Mouse (Mus musculus) heart, embryonic 12.5 days (tissue): Measurements from ENCODE around the gene Tmem132b. TPM values are rescaled to one million over a fixed set of nuclear protein-coding genes. Genes with fewer than 3 reads are reported as not detected.
A peak's percentile ranks its signal among the peaks of the same experiment; 100 is the strongest.

Source experiments
- ATAC-seq: fragments of 200-750 bp; cut with Nextera tagmentation; 2 replicates; pipeline ENCODE4 v1.8.0; 2017; ENCODE audit warnings: moderate TSS enrichment, moderate library complexity; ENCODE audit not compliant: insufficient number of reproducible peaks, low FRiP score
- H3K27ac ChIP-seq: fragments of 300-500 bp; sonication (generic); 2 replicates; pipeline ENCODE4 v1.5.1; 2016; ENCODE audit warnings: mild to moderate bottlenecking, moderate library complexity; ENCODE audit not compliant: poor library complexity, severe bottlenecking
- H3K27me3 ChIP-seq: fragments of 300-500 bp; sonication (generic); replicated peaks from 2 replicates; pipeline ENCODE4 v1.6.1; 2016; ENCODE audit warnings: mild to moderate bottlenecking, moderate library complexity
- H3K36me3 ChIP-seq: fragments of 300-500 bp; sonication (generic); 2 replicates; pipeline ENCODE4 v1.6.1; 2016; ENCODE audit warnings: mild to moderate bottlenecking, moderate library complexity
- H3K4me1 ChIP-seq: fragments of 300-500 bp; sonication (generic); replicated peaks from 2 replicates; pipeline ENCODE4 v1.6.1; 2016; ENCODE audit warnings: mild to moderate bottlenecking
- H3K4me2 ChIP-seq: fragments of 300-500 bp; sonication (generic); 2 replicates; pipeline ENCODE4 v1.6.1; 2016; ENCODE audit warnings: mild to moderate bottlenecking, moderate library complexity
- H3K4me3 ChIP-seq: fragments of 300-500 bp; sonication (generic); 2 replicates; pipeline ENCODE4 v1.5.1; 2016; ENCODE audit warnings: mild to moderate bottlenecking
- H3K9ac ChIP-seq: fragments of 300-500 bp; sonication (generic); 2 replicates; pipeline ENCODE4 v1.6.1; 2016; ENCODE audit warnings: mild to moderate bottlenecking, moderate library complexity
- H3K9me3 ChIP-seq: fragments of 300-500 bp; sonication (generic); replicated peaks from 2 replicates; pipeline ENCODE4 v1.6.1; 2016; ENCODE audit warnings: mild to moderate bottlenecking, moderate library complexity
- WGBS: fragments of 180-500 bp; shearing (Covaris S2); methylation state at CpG from one replicate; pipeline ENCODE4 v1.1.7; 2016; 5-methylcytosine and 5-hydroxymethylcytosine counted together
- polyA plus RNA-seq: library from polyadenylated mRNA; unstranded; fragments of >200 nt; fragmentation: Nextera tagmentation; extraction: Ambion mirVana; gene quantifications from 2 replicates; pipeline ENCODE4 v1.2.1, GENCODE M21; 2016

Tmem132b gene
- polyA plus RNA-seq, 1 experiment from 2014 or later: not detected

DNA sequence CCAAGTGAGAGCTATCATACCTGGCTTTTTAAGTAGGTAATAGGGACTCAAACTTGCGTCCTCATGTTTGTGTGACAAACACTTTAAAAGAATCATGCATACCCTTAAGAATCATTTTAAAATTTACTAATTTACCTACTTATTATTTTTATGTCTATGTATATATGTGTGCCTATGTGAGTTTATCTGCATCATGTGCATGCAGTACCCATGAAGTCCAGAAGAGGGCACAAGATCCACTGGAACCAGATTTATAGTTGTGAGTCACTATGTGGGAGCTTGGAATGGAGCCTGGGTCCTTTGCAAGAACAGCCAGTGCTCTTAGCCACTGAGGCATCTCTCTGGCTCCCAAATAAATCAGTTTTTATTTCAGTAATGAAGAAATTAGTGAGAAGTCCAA, 85.5 kb downstream of the Tmem132b start:
- no peaks in the 10 kb centered on the region for H3K27me3 ChIP-seq
- 89% methylated on average over 1 of the region's 1 CpGs for WGBS
- no peak overlapping the region for H3K27ac ChIP-seq
- H3K4me2 ChIP-seq: no peak overlapping the region
- no peak overlapping the region for H3K4me3 ChIP-seq
- H3K36me3 ChIP-seq: no peaks in the 10 kb centered on the region
- no peak for ATAC-seq
- H3K4me1 ChIP-seq: no peaks in the 10 kb centered on the region
- no peak overlapping the region for H3K9ac ChIP-seq
- H3K9me3 ChIP-seq: peaks cover 36% of the 10 kb centered on the region

DNA sequence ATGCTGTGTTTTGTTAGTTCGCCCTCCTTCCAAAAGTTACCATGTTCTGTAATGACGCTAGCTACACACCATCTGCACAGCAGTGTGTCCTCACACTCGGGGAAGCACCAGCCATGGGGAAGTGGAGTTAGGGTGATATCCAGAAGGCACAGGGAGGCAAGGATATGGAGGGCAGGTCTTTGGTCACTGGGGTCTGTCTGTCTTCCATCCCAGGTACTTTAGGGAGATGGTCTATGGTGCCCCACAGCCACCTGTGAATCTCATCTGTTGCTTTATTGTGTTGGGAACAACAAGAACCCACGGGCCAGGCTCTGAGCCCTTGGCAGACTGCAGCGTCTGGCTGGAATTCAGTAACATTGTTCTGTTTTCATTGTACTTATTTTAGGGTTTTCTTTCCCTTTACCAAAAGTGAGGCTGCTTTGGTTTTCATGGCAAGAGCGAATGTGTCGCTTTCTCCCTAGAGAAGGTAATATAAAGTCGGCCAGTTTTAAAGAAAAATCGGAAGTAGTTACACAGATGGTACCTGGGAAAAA, 96.3 kb downstream of the Tmem132b start:
- H3K9me3 ChIP-seq: 0 out of 2 replicates have a peak, but pooled peaks cover 18% of the 10 kb centered on the region
- ATAC-seq: no peak
- H3K9ac ChIP-seq: no peak overlapping the region
- H3K36me3 ChIP-seq: no peaks in the 10 kb centered on the region
- no peak overlapping the region for H3K27ac ChIP-seq
- H3K4me1 ChIP-seq: no peaks in the 10 kb centered on the region
- H3K27me3 ChIP-seq: no peaks in the 10 kb centered on the region
- no peak overlapping the region for H3K4me3 ChIP-seq
- no peak overlapping the region for H3K4me2 ChIP-seq
- WGBS: 78% methylated on average over 9 of the region's 9 CpGs

DNA sequence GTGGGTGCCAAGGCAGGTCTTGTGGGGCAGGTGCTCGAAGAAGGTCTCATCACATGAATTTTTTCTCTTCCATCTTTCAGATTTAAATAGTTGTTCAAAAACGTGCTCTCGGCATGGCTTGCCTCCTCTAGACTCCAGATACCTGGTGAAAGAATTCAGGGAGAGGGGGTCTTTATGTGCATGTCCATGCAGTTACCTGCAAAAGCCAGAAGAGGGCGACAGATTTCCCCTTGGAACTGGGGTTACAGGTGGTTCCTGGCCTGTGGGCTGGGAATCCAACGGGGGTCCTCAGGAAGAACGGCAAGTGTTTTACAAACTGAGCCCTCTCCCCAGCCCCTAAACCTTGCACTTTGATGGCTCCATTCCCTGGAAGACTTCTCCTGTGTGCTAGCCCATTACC, 103.1 kb downstream of the Tmem132b start:
- Histone ChIP-seq H3K36me3 (no peaks in the 10 kb centered on the region), H3K9ac (no peak overlapping the region), H3K27me3 (no peaks in the 10 kb centered on the region), H3K4me1 (no peaks in the 10 kb centered on the region), H3K9me3 (peaks cover 18% of the 10 kb centered on the region; the same call in 1 of the 2 replicates), H3K4me2 (no peak overlapping the region), H3K4me3 (no peak overlapping the region), H3K27ac (no peak overlapping the region)
- ATAC-seq: no peak
- WGBS: 71% methylated on average over 6 of the region's 6 CpGs

DNA sequence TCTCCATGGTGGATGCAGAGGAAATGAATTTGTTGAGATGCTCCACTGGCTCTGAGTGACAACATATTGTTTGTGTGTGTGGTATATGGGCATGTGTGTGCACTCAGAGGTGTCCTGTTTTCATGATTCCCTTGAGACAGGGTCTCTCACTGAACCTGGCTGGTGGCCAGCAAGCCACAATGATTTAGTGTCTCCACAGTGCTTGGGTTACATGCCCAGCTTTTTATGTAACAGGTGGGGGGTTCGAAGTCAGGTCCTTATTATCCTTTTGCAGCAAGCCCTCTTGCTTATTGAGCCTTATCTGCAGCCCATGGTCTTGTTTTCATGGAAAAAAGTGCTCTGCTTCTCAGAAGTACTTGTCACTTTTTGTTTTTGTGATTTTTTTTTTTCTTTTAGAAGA, 109.4 kb downstream of the Tmem132b start:
- H3K27ac ChIP-seq: no peak overlapping the region
- H3K9me3 ChIP-seq: peaks cover 11% of the 10 kb centered on the region
- H3K9ac ChIP-seq: no peak overlapping the region
- no peak for ATAC-seq
- no peak overlapping the region for H3K4me2 ChIP-seq
- WGBS: 65% methylated on average over 1 of the region's 1 CpGs
- no peaks in the 10 kb centered on the region for H3K36me3 ChIP-seq
- H3K4me1 ChIP-seq: no peaks in the 10 kb centered on the region
- no peaks in the 10 kb centered on the region for H3K27me3 ChIP-seq
- H3K4me3 ChIP-seq: no peak overlapping the region

DNA sequence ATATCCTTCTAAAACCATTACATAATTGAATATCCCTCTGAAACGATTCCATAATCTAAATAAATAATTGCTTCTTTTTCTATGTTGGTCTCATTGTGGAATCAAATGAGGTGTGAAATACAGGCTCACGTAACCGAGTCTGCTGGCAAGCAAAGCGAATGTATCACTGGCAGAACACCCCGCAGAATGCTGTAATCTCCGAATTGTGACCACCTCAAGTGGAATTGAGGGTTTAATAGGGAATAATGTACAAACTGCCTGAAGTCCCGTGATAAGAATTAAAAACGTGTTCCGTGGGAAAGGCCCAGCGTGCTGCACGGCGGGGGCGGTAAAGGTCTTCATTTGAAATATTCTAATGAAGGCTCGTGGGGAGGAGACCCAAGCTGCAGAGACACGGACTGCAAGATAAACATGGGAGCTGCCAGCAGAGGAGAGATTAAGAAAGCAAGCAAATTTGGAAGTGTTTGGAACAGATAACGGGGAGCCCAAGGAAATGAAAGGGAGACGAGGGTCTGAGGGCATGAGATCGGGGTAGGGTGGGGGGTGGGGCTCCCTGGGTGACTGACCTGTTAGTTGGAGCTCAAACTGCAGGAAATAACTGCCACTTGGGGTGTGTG, 110.1 kb downstream of the Tmem132b start:
- Histone ChIP-seq H3K4me3 (no peak overlapping the region), H3K4me2 (peak overlapping the region; percentile 23; the same call in 1 of the 2 replicates), H3K36me3 (no peaks in the 10 kb centered on the region), H3K9me3 (peaks cover 13% of the 10 kb centered on the region), H3K27ac (no peak overlapping the region), H3K4me1 (no peaks in the 10 kb centered on the region), H3K9ac (no peak overlapping the region), H3K27me3 (no peaks in the 10 kb centered on the region)
- 46% methylated on average over 18 of the region's 18 CpGs for WGBS
- peak; percentile 51; the same call in 1 of the 2 replicates for ATAC-seq

DNA sequence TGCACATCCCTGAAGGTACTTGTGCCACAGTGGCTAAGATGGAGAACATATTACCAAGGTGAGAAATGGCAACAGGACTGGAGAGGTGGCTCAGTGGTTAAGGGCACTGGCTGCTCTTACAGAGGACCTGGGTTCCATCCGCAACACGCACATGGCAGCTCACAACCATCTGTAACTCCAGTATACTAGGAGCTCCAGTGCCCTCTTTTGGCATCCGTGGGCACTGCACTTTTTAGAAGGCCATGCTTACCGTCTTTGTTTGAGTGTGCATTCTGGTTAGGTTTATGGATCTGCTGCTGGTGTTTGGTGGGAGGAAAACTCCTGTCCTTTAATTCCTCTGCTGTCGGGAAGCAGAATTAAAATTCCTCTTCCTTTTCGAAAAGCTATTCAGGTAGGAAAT, 116.7 kb downstream of the Tmem132b start:
- Histone ChIP-seq H3K4me3 (no peak overlapping the region), H3K4me1 (no peaks in the 10 kb centered on the region), H3K9ac (no peak overlapping the region), H3K27ac (no peak overlapping the region), H3K36me3 (no peaks in the 10 kb centered on the region), H3K9me3 (peaks cover 10% of the 10 kb centered on the region), H3K27me3 (no peaks in the 10 kb centered on the region), H3K4me2 (no peak overlapping the region)
- ATAC-seq: no peak
- WGBS: 79% methylated on average over 6 of the region's 6 CpGs

DNA sequence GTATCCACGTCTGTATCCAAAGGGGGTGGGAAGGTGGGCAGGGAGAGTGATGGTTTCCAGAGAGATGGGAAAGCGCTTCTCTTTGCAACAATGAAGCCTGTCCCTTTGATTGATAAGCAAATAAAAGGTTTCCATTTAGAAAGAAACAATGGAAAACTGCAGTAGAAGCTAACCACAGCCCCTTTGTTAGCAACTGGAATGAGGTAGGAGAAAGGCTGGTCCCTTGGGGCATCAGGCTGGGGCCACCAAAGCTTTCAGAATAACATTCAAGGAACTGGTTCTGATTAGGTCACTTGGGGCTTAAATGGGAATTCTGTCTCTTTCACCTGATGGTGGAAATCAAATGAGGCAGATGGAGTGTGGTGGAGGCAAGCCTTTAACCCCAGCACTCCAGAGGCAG, 118.4 kb downstream of the Tmem132b start:
- no peak overlapping the region for H3K9ac ChIP-seq
- H3K4me3 ChIP-seq: no peak overlapping the region
- ATAC-seq: no peak
- H3K27ac ChIP-seq: no peak overlapping the region
- peaks cover 4% of the 10 kb centered on the region; the same call in 1 of the 2 replicates for H3K9me3 ChIP-seq
- WGBS: 51% methylated on average over 2 of the region's 2 CpGs
- no peaks in the 10 kb centered on the region for H3K4me1 ChIP-seq
- no peaks in the 10 kb centered on the region for H3K36me3 ChIP-seq
- no peaks in the 10 kb centered on the region for H3K27me3 ChIP-seq
- no peak overlapping the region for H3K4me2 ChIP-seq

DNA sequence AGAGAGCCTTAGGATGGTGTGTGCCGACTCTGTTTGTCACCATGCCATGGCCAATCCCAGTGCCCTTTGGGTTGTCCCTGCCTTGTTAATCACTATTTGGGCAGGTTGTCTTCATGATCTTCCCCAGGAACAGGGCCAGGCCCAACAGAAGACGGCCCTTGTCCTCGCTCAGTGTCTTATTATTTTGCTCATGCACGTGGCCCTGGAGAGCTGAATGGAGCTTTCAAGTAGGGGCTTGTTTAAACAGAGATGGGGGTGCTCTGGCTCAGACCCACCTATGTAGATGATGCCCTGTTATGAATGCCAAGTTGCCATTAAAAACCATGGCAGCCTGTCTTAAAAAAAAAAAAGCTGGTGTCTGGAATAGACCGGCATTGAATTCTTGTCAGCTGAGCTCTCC, 126.5 kb downstream of the Tmem132b start:
- Histone ChIP-seq H3K4me3 (no peak overlapping the region), H3K4me2 (no peak overlapping the region), H3K9me3 (no peaks in the 10 kb centered on the region), H3K27ac (no peak overlapping the region), H3K4me1 (no peaks in the 10 kb centered on the region), H3K36me3 (no peaks in the 10 kb centered on the region), H3K27me3 (no peaks in the 10 kb centered on the region), H3K9ac (no peak overlapping the region)
- WGBS: 75% methylated on average over 5 of the region's 5 CpGs
- no peak for ATAC-seq

DNA sequence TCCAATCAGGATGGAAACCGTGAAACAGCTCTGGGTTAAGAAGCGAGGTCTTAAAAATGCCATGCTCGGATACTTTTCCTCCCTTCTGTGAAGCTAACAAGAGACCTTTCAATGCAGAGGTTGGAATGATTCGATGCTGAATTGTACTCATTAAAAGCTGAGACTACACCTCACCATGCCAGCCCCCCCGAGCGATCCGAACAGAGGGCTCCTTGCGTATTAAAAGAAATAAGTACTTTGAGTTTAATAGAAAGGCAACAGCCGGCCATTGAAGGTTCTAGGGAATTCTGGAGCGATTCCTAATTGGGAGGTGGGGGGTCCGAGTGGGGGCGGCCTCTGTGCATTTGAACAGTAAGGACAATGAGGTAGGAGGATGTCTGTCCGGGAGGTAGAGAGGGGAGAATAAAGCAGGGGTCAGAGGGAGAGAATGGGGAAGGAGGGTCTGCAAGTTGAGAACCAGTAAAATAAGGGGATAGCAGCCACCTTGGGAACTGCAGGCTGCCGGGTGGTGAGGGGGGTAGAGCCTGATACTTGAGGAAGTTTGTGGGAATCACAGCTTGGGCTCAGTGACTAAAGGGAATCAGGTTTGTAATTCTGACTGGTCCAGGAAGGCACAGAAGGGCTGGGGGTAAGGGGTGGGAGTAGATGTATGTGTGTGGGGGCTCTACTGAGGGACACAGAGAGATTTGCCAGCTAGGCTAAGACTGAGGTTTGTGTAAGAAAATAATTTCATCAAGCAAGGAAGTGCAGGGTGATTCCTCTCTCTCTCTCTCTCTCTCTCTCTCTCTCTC, 127.6 kb downstream of the Tmem132b start:
- H3K4me3 ChIP-seq: no peak overlapping the region
- H3K27me3 ChIP-seq: no peaks in the 10 kb centered on the region
- no peak overlapping the region for H3K27ac ChIP-seq
- H3K9me3 ChIP-seq: no peaks in the 10 kb centered on the region
- H3K9ac ChIP-seq: no peak overlapping the region
- H3K36me3 ChIP-seq: no peaks in the 10 kb centered on the region
- 65% methylated on average over 14 of the region's 14 CpGs for WGBS
- no peak overlapping the region for H3K4me2 ChIP-seq
- no peak for ATAC-seq
- H3K4me1 ChIP-seq: no peaks in the 10 kb centered on the region

DNA sequence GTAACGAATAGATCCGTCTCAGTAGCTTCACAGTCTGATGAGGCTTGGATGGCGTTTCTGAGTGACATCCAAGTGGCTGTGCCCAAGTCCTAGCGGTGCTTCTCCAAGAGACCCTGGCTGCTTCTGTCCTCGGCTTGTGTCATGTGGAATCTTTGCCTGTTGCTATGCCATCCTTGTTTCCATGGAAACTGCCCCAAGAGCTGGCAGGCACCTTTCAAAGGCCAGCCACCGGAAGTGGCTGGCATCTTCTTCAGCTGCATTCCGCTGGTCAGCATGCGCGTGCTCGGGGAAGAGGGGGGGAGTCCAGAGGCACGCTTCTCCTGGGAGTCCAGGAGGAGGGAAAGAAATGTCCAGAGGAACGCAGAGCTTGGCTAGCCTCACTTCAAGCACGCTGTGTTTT, 144.0 kb downstream of the Tmem132b start:
- Histone ChIP-seq H3K4me1 (no peaks in the 10 kb centered on the region), H3K27me3 (no peaks in the 10 kb centered on the region), H3K27ac (no peak overlapping the region), H3K4me2 (no peak overlapping the region), H3K9ac (no peak overlapping the region), H3K4me3 (no peak overlapping the region), H3K36me3 (no peaks in the 10 kb centered on the region), H3K9me3 (0 out of 2 replicates have a peak, but pooled peaks cover 2% of the 10 kb centered on the region)
- 51% methylated on average over 13 of the region's 13 CpGs for WGBS
- no peak for ATAC-seq

DNA sequence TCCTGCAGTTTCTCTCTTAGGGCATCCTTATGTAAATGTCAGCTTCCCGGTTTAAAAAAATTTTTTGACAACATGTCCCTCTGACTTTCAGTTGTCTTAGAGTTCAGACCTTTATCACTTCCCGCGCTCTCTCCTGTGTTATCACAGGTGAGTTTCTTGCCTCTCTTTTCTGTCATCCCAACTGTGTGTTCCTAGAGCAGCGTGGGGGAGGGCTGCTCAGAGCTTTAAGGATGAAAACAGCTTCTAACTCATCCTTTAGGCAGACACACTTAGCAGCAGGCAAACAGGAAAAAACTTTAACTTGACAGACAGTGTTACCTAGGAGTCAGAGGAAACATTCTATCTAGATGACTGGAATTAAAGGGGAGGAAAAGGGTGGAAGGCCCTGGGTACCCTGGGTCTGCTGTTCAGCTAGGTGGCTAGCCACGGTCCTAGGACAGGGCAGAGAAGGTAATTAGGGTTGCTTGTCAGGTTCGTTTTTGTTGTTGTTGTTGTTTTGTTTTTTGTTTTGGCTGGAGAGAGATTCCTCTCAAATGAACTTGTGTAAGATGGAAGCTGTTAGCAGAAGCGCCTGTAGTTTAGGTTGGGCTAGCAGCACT, 144.6 kb downstream of the Tmem132b start:
- WGBS: 60% methylated on average over 7 of the region's 7 CpGs
- no peak overlapping the region for H3K27ac ChIP-seq
- no peak for ATAC-seq
- no peaks in the 10 kb centered on the region for H3K36me3 ChIP-seq
- no peak overlapping the region for H3K9ac ChIP-seq
- no peak overlapping the region for H3K4me2 ChIP-seq
- 0 out of 2 replicates have a peak, but pooled peaks cover 2% of the 10 kb centered on the region for H3K9me3 ChIP-seq
- no peak overlapping the region for H3K4me3 ChIP-seq
- no peaks in the 10 kb centered on the region for H3K4me1 ChIP-seq
- H3K27me3 ChIP-seq: no peaks in the 10 kb centered on the region
